Mouse (Mus musculus) spleen, postnatal 10 days (tissue): ENCODE results near the gene Wbp1.

Experiments
- DNase-seq, 2 experiments: peaks; one replicate each; pipeline ENCODE4 v3.0.0; 2021 to 2022; ENCODE audit warnings: low spot score in 2 of 2

Wbp1 gene

GRCm38 (mm10) chr6:83084477-83084876 is 36.9 kb downstream of the Wbp1 start:
- DNase-seq = no peak

GRCm38 (mm10) chr6:83083497-83083896 is 37.9 kb downstream of the Wbp1 start:
- no peak for DNase-seq

- DNase-seq = no peak
Measured at GRCm38 (mm10) chr6:83080210-83080609, 41.1 kb downstream of the Wbp1 start.

- peak; percentile 100 for DNase-seq
Measured at GRCm38 (mm10) chr6:83078324-83078858, 43.0 kb downstream of the Wbp1 start.

GRCm38 (mm10) chr6:83077630-83078323 is 43.6 kb downstream of the Wbp1 start, which contains the start of gene Pcgf1:
Gene Pcgf1 (plus strand): TSS chr6:83077869.
- DNase-seq = no peak

- no peak for DNase-seq
Measured at GRCm38 (mm10) chr6:83074979-83075378, 46.4 kb downstream of the Wbp1 start.

GRCm38 (mm10) chr6:83071220-83071619 is 50.1 kb downstream of the Wbp1 start:
- no peak for DNase-seq

- peak in 1 of 2 experiments; percentile 47 for DNase-seq
Measured at GRCm38 (mm10) chr6:83070311-83071219, 50.8 kb downstream of the Wbp1 start.

GRCm38 (mm10) chr6:83070247-83070310 is 51.3 kb downstream of the Wbp1 start, which contains the start of gene Tlx2:
Gene Tlx2 (minus strand): TSS chr6:83070293.
- no peak for DNase-seq

GRCm38 (mm10) chr6:83069488-83070246 is 51.7 kb downstream of the Wbp1 start:
- no peak for DNase-seq
